Mouse (Mus musculus): ENCODE measurements around the gene Idh3a.

- TF ChIP-seq CTCF (IDR thresholded peaks at IDR 0.05; ENCODE audit: control insufficient read depth, insufficient read depth, low read length) (no peak), POLR2A (IDR thresholded peaks at IDR 0.05; ENCODE audit: borderline replicate concordance, control insufficient read depth, low read depth, low read length) (no peak)
These were observed 10.8 kb downstream of the Idh3a start for GRCm38 (mm10) chr9:54596752-54597465.

Measured in bone marrow, adult 2 months (tissue).